Comparison of ENCODE assay signal across 9 mouse cellular contexts in genomic region chr6:125160854-125161760, GRCm38 (mm10). TPM values are rescaled to one million over a fixed set of nuclear protein-coding genes. Genes with fewer than 3 reads are reported as not detected.
DNase-seq lines count a peak whose midpoint lies in the region; ATAC-seq and TF ChIP-seq lines count a peak whose summit lies in the region.
"Had no signal": no experiment of that assay in that cellular context is flagged by ENCODE, and none has a peak within 500 bp of the region (broad histone marks: within the 10 kb centered on the region; RNA-seq: fewer than 3 reads in every experiment).

No protein-coding gene starts in this region.

- peak; percentile 21; the same call in 1 of the 2 replicates for ATAC-seq in frontal cortex, adult (ENCODE audit: low TSS enrichment)
- no peak for ATAC-seq in forebrain, postnatal 0 days
- ATAC-seq in hindbrain, embryonic 12.5 days (ENCODE audit: low FRiP score) = no peak

- peak overlapping the region; percentile 29; the same call in 1 of the 2 replicates for H3K27ac ChIP-seq in forebrain, postnatal 0 days (ENCODE audit: low read depth, low read length)
- H3K27ac ChIP-seq in hindbrain, embryonic 12.5 days = peak overlapping the region; percentile 60; the same call in 1 of the 2 replicates
- H3K27ac ChIP-seq: macrophage had no signal

- intact Hi-C loops in left cerebral cortex, postnatal 36 days (cut with DNase I) = no loop called here

- 15% methylated on average over 22 of the region's 22 CpGs for WGBS in forebrain, postnatal 0 days
- WGBS in hindbrain, embryonic 12.5 days = 17% methylated on average over 22 of the region's 22 CpGs

- no peak overlapping the region for H3K4me3 ChIP-seq in forebrain, postnatal 0 days (ENCODE audit: low read depth, low read length)
- no peak overlapping the region for H3K4me3 ChIP-seq in hindbrain, embryonic 12.5 days

- H3K9ac ChIP-seq in forebrain, postnatal 0 days = no peak overlapping the region
- peak overlapping the region; percentile 9; the same call in 1 of the 2 replicates for H3K9ac ChIP-seq in hindbrain, embryonic 12.5 days

- DNase-seq in frontal cortex, postnatal 14 days (ENCODE audit: low spot score in 2 of 2) = no peak
- DNase-seq in adrenal gland, postnatal 10 days = peak; percentile 79
- peak; percentile 31 for DNase-seq in forebrain, postnatal 0 days
- DNase-seq in left cerebral cortex, postnatal 36 days (ENCODE audit: low spot score in 2 of 2) = peak; percentile 63 to 67
- DNase-seq in mesoderm, embryonic 11.5 days (ENCODE audit: low read depth, low spot score) = peak; percentile 56
- DNase-seq in natural killer cell, adult 2 months (ENCODE audit: low spot score in 2 of 2) = no peak

- peaks cover 45% of the 10 kb centered on the region for H3K36me3 ChIP-seq in forebrain, postnatal 0 days (ENCODE audit: insufficient read depth)
- H3K36me3 ChIP-seq in hindbrain, embryonic 12.5 days = peaks cover 46% of the 10 kb centered on the region

- no peak overlapping the region for H3K4me2 ChIP-seq in forebrain, postnatal 0 days (ENCODE audit: low read depth)
- no peak overlapping the region for H3K4me2 ChIP-seq in hindbrain, embryonic 12.5 days (replicated peaks)

- no peaks in the 10 kb centered on the region for H3K27me3 ChIP-seq in forebrain, postnatal 0 days (ENCODE audit: insufficient read depth, low read length)
- no peaks in the 10 kb centered on the region for H3K27me3 ChIP-seq in hindbrain, embryonic 12.5 days

- peaks cover 10% of the 10 kb centered on the region for H3K4me1 ChIP-seq in forebrain, postnatal 0 days (ENCODE audit: insufficient read depth)
- peaks cover 40% of the 10 kb centered on the region for H3K4me1 ChIP-seq in hindbrain, embryonic 12.5 days

- no peak for TF ChIP-seq CTCF in forebrain, postnatal 0 days (IDR thresholded peaks at IDR 0.05; ENCODE audit: low read depth)

- H3K9me3 ChIP-seq in forebrain, postnatal 0 days (ENCODE audit: low read length) = no peaks in the 10 kb centered on the region
- no peaks in the 10 kb centered on the region for H3K9me3 ChIP-seq in hindbrain, embryonic 12.5 days (replicated peaks)

RNA-seq across cellular contexts. Expression of gene Gapdh, which starts 5.2 kb away (rescaled TPM):
- 1,000 to 10,000 TPM; 1,844 to 1,863 TPM for total RNA-seq in adrenal gland, postnatal 10 days (2021)
- 2,022 and 2,511 TPM in 2 replicates for total RNA-seq in forebrain, postnatal 0 days (2014; rRNA removed)
- 1,543 and 1,551 TPM in 2 replicates for polyA plus RNA-seq in forebrain, postnatal 0 days (2015; fragmentation: Nextera tagmentation; extraction: Ambion mirVana)
- polyA plus RNA-seq in hindbrain, embryonic 12.5 days (2016; fragmentation: Nextera tagmentation; extraction: Ambion mirVana) = 1,498 and 1,567 TPM in 2 replicates
- total RNA-seq in left cerebral cortex, postnatal 36 days (2021) = 1,000 to 10,000 TPM; 2,336 to 2,609 TPM

RNA-seq across cellular contexts. Expression of gene Iffo1, which starts 16.1 kb away (rescaled TPM):
- total RNA-seq in adrenal gland, postnatal 10 days (2021) = 10 to 100 TPM; 16.7 to 30.1 TPM
- total RNA-seq in forebrain, postnatal 0 days (2014; rRNA removed) = 24.6 and 28.8 TPM in 2 replicates
- polyA plus RNA-seq in forebrain, postnatal 0 days (2015; fragmentation: Nextera tagmentation; extraction: Ambion mirVana) = 12.8 and 18.3 TPM in 2 replicates
- polyA plus RNA-seq in hindbrain, embryonic 12.5 days (2016; fragmentation: Nextera tagmentation; extraction: Ambion mirVana) = 19.2 and 21.3 TPM in 2 replicates
- total RNA-seq in left cerebral cortex, postnatal 36 days (2021) = 10 to 100 TPM; 63.0 to 67.2 TPM

RNA-seq across cellular contexts. Expression of gene Nop2, which starts 29.4 kb away (rescaled TPM):
- 10 to 100 TPM; 36.7 to 42.2 TPM for total RNA-seq in adrenal gland, postnatal 10 days (2021)
- total RNA-seq in forebrain, postnatal 0 days (2014; rRNA removed) = 47.2 and 56.0 TPM in 2 replicates
- polyA plus RNA-seq in forebrain, postnatal 0 days (2015; fragmentation: Nextera tagmentation; extraction: Ambion mirVana) = 39.6 and 43.5 TPM in 2 replicates
- 48.1 and 54.2 TPM in 2 replicates for polyA plus RNA-seq in hindbrain, embryonic 12.5 days (2016; fragmentation: Nextera tagmentation; extraction: Ambion mirVana)
- 10 to 100 TPM; 26.4 to 26.6 TPM for total RNA-seq in left cerebral cortex, postnatal 36 days (2021)

RNA-seq across cellular contexts. Expression of gene Ncapd2, which starts 30.4 kb away (rescaled TPM):
- 10 to 100 TPM; 46.9 to 62.7 TPM for total RNA-seq in adrenal gland, postnatal 10 days (2021)
- total RNA-seq in forebrain, postnatal 0 days (2014; rRNA removed) = 32.5 and 43.5 TPM in 2 replicates
- polyA plus RNA-seq in forebrain, postnatal 0 days (2015; fragmentation: Nextera tagmentation; extraction: Ambion mirVana) = 18.9 and 25.8 TPM in 2 replicates
- 140 and 142 TPM in 2 replicates for polyA plus RNA-seq in hindbrain, embryonic 12.5 days (2016; fragmentation: Nextera tagmentation; extraction: Ambion mirVana)
- 10 to 100 TPM; 24.2 to 30.2 TPM for total RNA-seq in left cerebral cortex, postnatal 36 days (2021)

RNA-seq across cellular contexts. Expression of gene Mrpl51, which starts 30.5 kb away (rescaled TPM):
- 100 to 1,000 TPM; 250 to 274 TPM for total RNA-seq in adrenal gland, postnatal 10 days (2021)
- total RNA-seq in forebrain, postnatal 0 days (2014; rRNA removed) = 51.3 and 54.0 TPM in 2 replicates
- 146 and 148 TPM in 2 replicates for polyA plus RNA-seq in forebrain, postnatal 0 days (2015; fragmentation: Nextera tagmentation; extraction: Ambion mirVana)
- 163 and 165 TPM in 2 replicates for polyA plus RNA-seq in hindbrain, embryonic 12.5 days (2016; fragmentation: Nextera tagmentation; extraction: Ambion mirVana)
- total RNA-seq in left cerebral cortex, postnatal 36 days (2021) = 10 to 100 TPM; 63.3 to 66.1 TPM

Comparison
In these comparisons a context has a peak if more than half of its experiments do, and no peak if none do; other contexts are left out.
1. DNase-seq: peak in adrenal gland, postnatal 10 days (single experiment), forebrain, postnatal 0 days (single experiment), left cerebral cortex, postnatal 36 days (2 of 2) and mesoderm, embryonic 11.5 days (single experiment); none in frontal cortex, postnatal 14 days (0 of 2) and natural killer cell, adult 2 months (0 of 2).